Mouse (Mus musculus): ENCODE measurements around the gene Cyp2j6.
A peak's percentile ranks its signal among the peaks of the same experiment; 100 is the strongest.
"Not testable (repeated sequence)": the region's sequence is repeated elsewhere in the genome, so short reads cannot be mapped to it uniquely, and the experiment has no call there.

Cyp2j6 gene

DNA sequence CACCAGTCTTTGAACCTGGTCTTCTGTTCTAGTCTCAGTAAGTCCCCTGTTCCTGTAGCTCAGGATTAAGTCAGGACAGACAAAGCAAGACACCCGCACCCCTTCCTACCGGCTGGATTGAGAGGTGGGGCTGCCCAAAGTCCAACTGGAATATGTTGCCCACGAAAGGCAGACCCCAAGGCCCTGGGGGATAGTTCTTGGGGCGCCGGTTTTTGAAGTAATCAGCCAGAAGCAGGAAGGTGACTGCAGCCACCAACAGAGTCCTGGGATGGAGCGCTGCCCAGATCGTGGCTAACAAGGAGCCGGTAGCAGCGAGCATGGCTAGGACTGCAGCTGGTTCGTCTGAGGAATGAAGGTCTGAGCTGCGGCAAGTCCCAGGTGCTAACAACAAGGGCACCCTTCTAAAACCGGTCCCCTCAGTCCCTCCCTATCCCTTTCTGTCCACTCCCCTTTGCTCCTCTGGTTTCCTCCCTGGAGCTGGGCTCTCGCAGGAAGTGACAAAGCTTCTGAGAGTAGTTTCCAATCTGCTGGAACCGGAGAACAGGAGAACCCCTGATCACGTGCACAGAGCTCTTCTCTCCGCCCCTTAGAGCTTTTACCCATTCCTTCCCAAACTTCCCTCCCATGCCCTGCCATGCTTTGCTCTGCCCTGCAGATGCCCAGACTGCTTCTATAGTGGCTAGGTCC, at the start of gene Cyp2j6:
Gene Cyp2j6 (minus strand): TSS at position 529 of the 687 bp plus-strand sequence.
- peak; percentile 44 to 52 for DNase-seq

GRCm38 (mm10) chr4:96591791-96592150, 38.3 kb upstream of the Cyp2j6 start:
- DNase-seq: peak; percentile 58

GRCm38 (mm10) chr4:96590911-96591790, 37.7 kb upstream of the Cyp2j6 start, which contains the start of gene Cyp2j9:
Gene Cyp2j9, minus strand, starts transcription at chr4:96591578.
- DNase-seq: peak; percentile 78 to 79

GRCm38 (mm10) chr4:96581425-96582088, 28.1 kb upstream of the Cyp2j6 start:
- DNase-seq: no peak

- not testable (repeated sequence) for DNase-seq
Measured at GRCm38 (mm10) chr4:96580351-96580750, 26.9 kb upstream of the Cyp2j6 start.

DNA sequence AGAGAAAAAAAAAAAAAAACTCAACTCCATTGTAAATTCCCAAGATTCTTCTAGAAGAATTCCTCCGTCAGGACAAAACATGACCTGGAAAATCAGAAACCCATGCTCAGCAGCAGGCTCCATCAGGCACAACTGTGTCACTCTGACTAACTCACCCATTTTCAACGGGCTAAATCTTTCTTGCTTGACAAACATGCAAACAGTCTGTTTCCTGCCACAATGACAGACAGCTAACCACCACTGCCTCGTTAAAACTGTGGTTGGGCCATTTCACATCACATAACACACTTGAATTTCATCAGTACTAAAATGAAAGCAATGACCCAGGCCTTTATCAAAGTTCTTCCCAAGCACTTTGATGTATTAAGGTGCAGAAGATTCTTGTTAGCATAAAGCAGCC, 16.0 kb upstream of the Cyp2j6 start:
- DNase-seq: no peak

DNA sequence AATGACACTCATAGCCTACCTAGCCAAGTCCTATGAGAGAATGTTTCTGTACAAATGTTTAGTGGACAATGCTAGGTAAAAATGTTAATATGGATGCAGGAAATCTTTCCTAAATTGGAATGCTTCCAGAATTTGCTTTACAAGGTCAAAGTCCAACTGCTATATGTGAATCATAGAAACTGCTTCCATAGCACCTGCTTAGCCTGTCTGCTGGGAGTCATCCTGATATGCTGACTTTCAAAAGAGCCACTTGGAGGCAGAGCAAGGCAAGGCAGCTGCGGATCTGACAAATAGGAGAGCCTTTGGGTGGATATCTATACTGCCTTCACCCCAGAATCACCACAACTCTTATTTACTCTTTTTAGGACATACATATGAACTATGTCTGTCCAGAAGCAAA, 14.5 kb upstream of the Cyp2j6 start:
- no peak for DNase-seq

GRCm38 (mm10) chr4:96565808-96566207, 12.3 kb upstream of the Cyp2j6 start:
- no peak for DNase-seq

GRCm38 (mm10) chr4:96560464-96560863, 7.0 kb upstream of the Cyp2j6 start:
- DNase-seq: no peak

- no peak for DNase-seq
Measured at GRCm38 (mm10) chr4:96559781-96560180, 6.3 kb upstream of the Cyp2j6 start.

GRCm38 (mm10) chr4:96551619-96552018, 1.8 kb downstream of the Cyp2j6 start:
- DNase-seq: no peak

- no peak for DNase-seq
Measured at GRCm38 (mm10) chr4:96545976-96546375, 7.5 kb downstream of the Cyp2j6 start.

DNA sequence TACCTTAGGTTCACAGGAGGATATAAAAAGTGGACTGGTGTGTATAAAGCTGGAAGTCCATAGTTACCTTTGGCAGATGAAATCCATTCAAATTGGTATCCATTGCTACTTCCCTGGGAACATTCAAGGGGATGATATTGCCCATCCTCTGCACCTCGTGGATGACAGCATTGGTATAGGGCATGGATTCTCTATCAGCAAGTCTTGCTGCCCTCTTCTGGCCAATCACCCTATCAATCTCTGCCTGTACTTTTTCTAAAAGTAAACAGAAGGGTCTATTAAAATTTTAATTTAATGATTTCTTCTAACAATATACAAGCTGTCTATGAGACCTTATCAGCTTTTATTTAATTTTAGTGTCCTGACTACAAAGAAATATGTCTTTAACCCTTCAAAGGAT, 27.7 kb downstream of the Cyp2j6 start:
- DNase-seq: no peak

- DNase-seq: no peak
Measured at GRCm38 (mm10) chr4:96522256-96522655, 31.2 kb downstream of the Cyp2j6 start.

DNA sequence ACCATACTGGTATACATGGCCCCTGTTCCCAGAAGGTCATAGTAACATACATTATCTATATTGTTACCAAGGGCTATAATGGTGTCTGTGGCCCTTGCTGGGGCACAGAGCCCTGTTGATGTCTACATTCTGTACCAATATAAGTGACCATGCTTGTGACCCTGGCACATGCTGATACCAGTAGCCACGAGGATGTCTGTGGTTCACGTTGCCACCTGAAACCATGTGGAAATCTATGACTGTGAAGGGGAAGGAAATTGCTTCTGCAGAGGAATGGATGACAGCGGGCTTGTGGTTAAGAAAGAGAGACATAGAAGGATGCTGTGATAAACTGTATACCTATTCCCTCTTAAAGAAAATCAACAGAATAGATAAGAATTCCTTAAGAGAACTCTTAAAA, 43.4 kb downstream of the Cyp2j6 start:
- DNase-seq: no peak

DNA sequence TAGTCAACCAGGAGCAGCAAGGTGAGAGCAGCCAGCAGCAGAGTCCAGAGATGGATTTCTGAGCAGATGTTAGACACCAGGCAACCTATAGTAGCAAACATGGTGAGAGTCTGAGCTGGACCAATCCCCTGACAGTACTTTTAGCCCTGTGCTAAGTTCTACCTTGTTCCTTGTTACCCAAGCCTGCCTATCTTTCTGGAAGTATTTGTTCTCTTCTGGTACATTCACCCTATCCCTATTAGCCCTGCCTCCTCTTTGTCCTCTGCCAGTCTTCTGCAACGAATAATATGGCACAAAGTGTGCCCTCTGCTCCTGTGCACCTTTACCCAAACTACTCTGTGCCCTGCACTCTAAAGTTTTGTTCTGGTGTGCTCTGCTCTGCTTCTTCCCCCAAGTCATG, 46.2 kb downstream of the Cyp2j6 start, which contains the start of gene Cyp2j8:
Gene Cyp2j8 (minus strand): TSS at position 101 of the 400 bp plus-strand sequence.
- DNase-seq: no peak

Data from lung, adult 18-20 months (tissue).